Mouse (Mus musculus) left cerebral cortex, adult 2 months (tissue): ENCODE data around the gene Efnb1. TPM values are rescaled to one million over a fixed set of nuclear protein-coding genes. Genes with fewer than 3 reads are reported as not detected.

ENCODE experiments used
- DNase-seq, 2 experiments: peaks; one replicate each; pipeline ENCODE4 v3.0.0; 2021 to 2022; ENCODE audit warnings: low spot score in 2 of 2, mixed read lengths in 1 of 2; ENCODE audit errors: extremely low spot score in 1 of 2
- H3K27ac ChIP-seq: fragments of 200-600 bp; 2 replicates; pipeline ENCODE4 v1.8.1; 2022
- H3K4me3 ChIP-seq: fragments of 200-600 bp; 2 replicates; pipeline ENCODE4 v1.8.1; 2022
- CTCF ChIP-seq: fragments of 200-600 bp; IDR thresholded peaks from 2 replicates; pipeline ENCODE4 v1.8.1; 2022; ENCODE audit warnings: antibody characterized with exemption, mild to moderate bottlenecking, moderate library complexity
- intact Hi-C: fragments of 180-260 bp; cut with DNase I; formaldehyde crosslinking; loops from one replicate; pipeline ENCODE4 v1.15.1; 2025
- total RNA-seq, 2 experiments: library from RNA; stranded (reverse); gene quantifications; 2 replicates each; pipeline ENCODE4 v1.2.3; 2021

The Efnb1 gene
- total RNA-seq, 2 experiments from 2014 or later, result 17.3 to 23.2 TPM

GRCm38 (mm10) chrX:99141079-99141478 is 5.1 kb downstream of the Efnb1 start:
- H3K27ac ChIP-seq, result no peak overlapping the region
- no peak for TF ChIP-seq CTCF
- intact Hi-C loops, result loop anchor here (2.0 kb wide), 1 partner anchor 146 kb away; no protein-coding TSS in a partner anchor
- no peak overlapping the region for H3K4me3 ChIP-seq
- DNase-seq, result peak; percentile 41 to 67

GRCm38 (mm10) chrX:99141900-99142299 is 6.0 kb downstream of the Efnb1 start:
- Histone ChIP-seq H3K27ac (no peak overlapping the region), H3K4me3 (no peak overlapping the region)
- intact Hi-C loops, result loop anchor here (2.0 kb wide), 1 partner anchor 145 kb away; no protein-coding TSS in a partner anchor
- no peak for DNase-seq
- no peak for TF ChIP-seq CTCF

- no peak for TF ChIP-seq CTCF
- DNase-seq, result no peak
- Histone ChIP-seq H3K4me3 (no peak overlapping the region), H3K27ac (no peak overlapping the region)
- intact Hi-C loops, result no loop called here
Measured at GRCm38 (mm10) chrX:99145561-99145960, 9.6 kb downstream of the Efnb1 start.

GRCm38 (mm10) chrX:99148061-99148905 is 12.4 kb downstream of the Efnb1 start:
- no peak overlapping the region for H3K27ac ChIP-seq
- DNase-seq, result no peak
- no peak overlapping the region for H3K4me3 ChIP-seq
- intact Hi-C loops, result no loop called here
- no peak for TF ChIP-seq CTCF

GRCm38 (mm10) chrX:99149047-99149446 is 13.1 kb downstream of the Efnb1 start:
- intact Hi-C loops, result no loop called here
- no peak for DNase-seq
- Histone ChIP-seq H3K4me3 (no peak overlapping the region), H3K27ac (no peak overlapping the region)
- TF ChIP-seq CTCF, result no peak

GRCm38 (mm10) chrX:99149900-99150299 is 14.0 kb downstream of the Efnb1 start:
- intact Hi-C loops, result no loop called here

GRCm38 (mm10) chrX:99150712-99151111 is 14.8 kb downstream of the Efnb1 start:
- intact Hi-C loops, result no loop called here
- no peak for TF ChIP-seq CTCF
- H3K4me3 ChIP-seq, result no peak overlapping the region
- DNase-seq, result no peak
- no peak overlapping the region for H3K27ac ChIP-seq

More at GRCm38 (mm10) chrX:99149900-99150299, 14.0 kb downstream of the Efnb1 start:
- H3K4me3 ChIP-seq, result no peak overlapping the region
- no peak for TF ChIP-seq CTCF
- no peak overlapping the region for H3K27ac ChIP-seq
- DNase-seq, result no peak

- intact Hi-C loops, result no loop called here
- H3K4me3 ChIP-seq, result no peak overlapping the region
- no peak overlapping the region for H3K27ac ChIP-seq
Measured at GRCm38 (mm10) chrX:99151434-99151833, 15.5 kb downstream of the Efnb1 start.

GRCm38 (mm10) chrX:99152141-99152540 is 16.2 kb downstream of the Efnb1 start:
- intact Hi-C loops, result no loop called here

More at GRCm38 (mm10) chrX:99151434-99151833, 15.5 kb downstream of the Efnb1 start:
- no peak for TF ChIP-seq CTCF
- no peak for DNase-seq

GRCm38 (mm10) chrX:99152566-99153265 is 16.8 kb downstream of the Efnb1 start:
- Histone ChIP-seq H3K4me3 (no peak overlapping the region), H3K27ac (no peak overlapping the region)
- TF ChIP-seq CTCF, result no peak
- intact Hi-C loops, result no loop called here
- no peak for DNase-seq

More at GRCm38 (mm10) chrX:99152141-99152540, 16.2 kb downstream of the Efnb1 start:
- Histone ChIP-seq H3K4me3 (no peak overlapping the region), H3K27ac (no peak overlapping the region)
- no peak for DNase-seq
- TF ChIP-seq CTCF, result no peak

- no peak for DNase-seq
- Histone ChIP-seq H3K4me3 (no peak overlapping the region), H3K27ac (no peak overlapping the region)
- no peak for TF ChIP-seq CTCF
- intact Hi-C loops, result no loop called here
Measured at GRCm38 (mm10) chrX:99153266-99153646, 17.3 kb downstream of the Efnb1 start.

GRCm38 (mm10) chrX:99154358-99154757 is 18.4 kb downstream of the Efnb1 start:
- intact Hi-C loops, result no loop called here
- no peak for DNase-seq
- no peak for TF ChIP-seq CTCF

More at GRCm38 (mm10) chrX:99154358-99154757, 18.4 kb downstream of the Efnb1 start:
- Histone ChIP-seq H3K4me3 (no peak overlapping the region), H3K27ac (no peak overlapping the region)
